Mouse (Mus musculus): Measurements from ENCODE around the gene Vwa2. TPM values are rescaled to one million over a fixed set of nuclear protein-coding genes. Genes with fewer than 3 reads are reported as not detected.

The Vwa2 gene
- polyA plus RNA-seq, 1 experiment: 1.6 TPM

- Histone ChIP-seq H3K9ac (ENCODE audit: low read depth, poor library complexity, severe bottlenecking) (no peak overlapping the region), H3K4me3 (ENCODE audit: low read depth, low read length) (no peak overlapping the region), H3K9me3 (replicated peaks; ENCODE audit: control insufficient read depth, insufficient read depth, low read length, poor library complexity, severe bottlenecking) (no peaks in the 10 kb centered on the region), H3K27me3 (ENCODE audit: control insufficient read depth, insufficient read depth, low read length, poor library complexity, severe bottlenecking) (no peaks in the 10 kb centered on the region), H3K36me3 (ENCODE audit: control insufficient read depth, insufficient read depth, low read length, poor library complexity, severe bottlenecking) (no peaks in the 10 kb centered on the region), H3K27ac (ENCODE audit: insufficient read depth, low read length) (no peak overlapping the region), H3K4me1 (ENCODE audit: control insufficient read depth, insufficient read depth, low read length) (peaks cover 1% of the 10 kb centered on the region)
- TF ChIP-seq POLR2A (IDR thresholded peaks at IDR 0.05; ENCODE audit: insufficient read depth, low read length): no peak
- no peak for TF ChIP-seq CTCF (IDR thresholded peaks at IDR 0.05; ENCODE audit: low read depth, low read length)
- TF ChIP-seq EP300 (IDR thresholded peaks at IDR 0.05; ENCODE audit: insufficient read depth, low read depth, low read length): no peak
Measured at GRCm38 (mm10) chr19:56945621-56946020, 71.6 kb downstream of the Vwa2 start.

- no peaks in the 10 kb centered on the region for H3K36me3 ChIP-seq (ENCODE audit: control insufficient read depth, insufficient read depth, low read length, poor library complexity, severe bottlenecking)
- no peaks in the 10 kb centered on the region for H3K27me3 ChIP-seq (ENCODE audit: control insufficient read depth, insufficient read depth, low read length, poor library complexity, severe bottlenecking)
- H3K9ac ChIP-seq (ENCODE audit: low read depth, poor library complexity, severe bottlenecking): no peak overlapping the region
- H3K4me1 ChIP-seq (ENCODE audit: control insufficient read depth, insufficient read depth, low read length): peaks cover 1% of the 10 kb centered on the region
- TF ChIP-seq POLR2A (IDR thresholded peaks at IDR 0.05; ENCODE audit: insufficient read depth, low read length) (no peak), CTCF (IDR thresholded peaks at IDR 0.05; ENCODE audit: low read depth, low read length) (no peak), EP300 (IDR thresholded peaks at IDR 0.05; ENCODE audit: insufficient read depth, low read depth, low read length) (no peak)
- no peak overlapping the region for H3K4me3 ChIP-seq (ENCODE audit: low read depth, low read length)
- no peaks in the 10 kb centered on the region for H3K9me3 ChIP-seq (replicated peaks; ENCODE audit: control insufficient read depth, insufficient read depth, low read length, poor library complexity, severe bottlenecking)
- H3K27ac ChIP-seq (ENCODE audit: insufficient read depth, low read length): no peak overlapping the region
Measured at GRCm38 (mm10) chr19:56946277-56946676, 72.2 kb downstream of the Vwa2 start.

GRCm38 (mm10) chr19:56946727-56947126 lies 72.7 kb downstream of the Vwa2 start:
- TF ChIP-seq POLR2A (IDR thresholded peaks at IDR 0.05; ENCODE audit: insufficient read depth, low read length) (no peak), EP300 (IDR thresholded peaks at IDR 0.05; ENCODE audit: insufficient read depth, low read depth, low read length) (no peak), CTCF (IDR thresholded peaks at IDR 0.05; ENCODE audit: low read depth, low read length) (no peak)
- H3K27ac ChIP-seq (ENCODE audit: insufficient read depth, low read length): no peak overlapping the region
- H3K4me1 ChIP-seq (ENCODE audit: control insufficient read depth, insufficient read depth, low read length): peaks cover 1% of the 10 kb centered on the region
- no peak overlapping the region for H3K9ac ChIP-seq (ENCODE audit: low read depth, poor library complexity, severe bottlenecking)
- H3K9me3 ChIP-seq (replicated peaks; ENCODE audit: control insufficient read depth, insufficient read depth, low read length, poor library complexity, severe bottlenecking): no peaks in the 10 kb centered on the region
- H3K36me3 ChIP-seq (ENCODE audit: control insufficient read depth, insufficient read depth, low read length, poor library complexity, severe bottlenecking): no peaks in the 10 kb centered on the region
- H3K27me3 ChIP-seq (ENCODE audit: control insufficient read depth, insufficient read depth, low read length, poor library complexity, severe bottlenecking): no peaks in the 10 kb centered on the region
- H3K4me3 ChIP-seq (ENCODE audit: low read depth, low read length): no peak overlapping the region

GRCm38 (mm10) chr19:56947971-56948610 lies 74.0 kb downstream of the Vwa2 start:
- no peak for TF ChIP-seq EP300 (IDR thresholded peaks at IDR 0.05; ENCODE audit: insufficient read depth, low read depth, low read length)
- TF ChIP-seq CTCF (IDR thresholded peaks at IDR 0.05; ENCODE audit: low read depth, low read length): no peak
- TF ChIP-seq POLR2A (IDR thresholded peaks at IDR 0.05; ENCODE audit: insufficient read depth, low read length): no peak
- no peak overlapping the region for H3K9ac ChIP-seq (ENCODE audit: low read depth, poor library complexity, severe bottlenecking)
- H3K4me3 ChIP-seq (ENCODE audit: low read depth, low read length): no peak overlapping the region
- H3K27me3 ChIP-seq (ENCODE audit: control insufficient read depth, insufficient read depth, low read length, poor library complexity, severe bottlenecking): no peaks in the 10 kb centered on the region
- H3K9me3 ChIP-seq (replicated peaks; ENCODE audit: control insufficient read depth, insufficient read depth, low read length, poor library complexity, severe bottlenecking): no peaks in the 10 kb centered on the region
- no peak overlapping the region for H3K27ac ChIP-seq (ENCODE audit: insufficient read depth, low read length)
- H3K36me3 ChIP-seq (ENCODE audit: control insufficient read depth, insufficient read depth, low read length, poor library complexity, severe bottlenecking): no peaks in the 10 kb centered on the region
- H3K4me1 ChIP-seq (ENCODE audit: control insufficient read depth, insufficient read depth, low read length): peaks cover 1% of the 10 kb centered on the region

GRCm38 (mm10) chr19:56949868-56950267 lies 75.8 kb downstream of the Vwa2 start:
- Histone ChIP-seq H3K9me3 (replicated peaks; ENCODE audit: control insufficient read depth, insufficient read depth, low read length, poor library complexity, severe bottlenecking) (no peaks in the 10 kb centered on the region), H3K9ac (ENCODE audit: low read depth, poor library complexity, severe bottlenecking) (no peak overlapping the region)

GRCm38 (mm10) chr19:56950818-56951217 lies 76.8 kb downstream of the Vwa2 start:
- Histone ChIP-seq H3K27me3 (ENCODE audit: control insufficient read depth, insufficient read depth, low read length, poor library complexity, severe bottlenecking) (no peaks in the 10 kb centered on the region), H3K4me1 (ENCODE audit: control insufficient read depth, insufficient read depth, low read length) (no peaks in the 10 kb centered on the region), H3K9ac (ENCODE audit: low read depth, poor library complexity, severe bottlenecking) (no peak overlapping the region), H3K9me3 (replicated peaks; ENCODE audit: control insufficient read depth, insufficient read depth, low read length, poor library complexity, severe bottlenecking) (no peaks in the 10 kb centered on the region), H3K36me3 (ENCODE audit: control insufficient read depth, insufficient read depth, low read length, poor library complexity, severe bottlenecking) (no peaks in the 10 kb centered on the region), H3K27ac (ENCODE audit: insufficient read depth, low read length) (no peak overlapping the region), H3K4me3 (ENCODE audit: low read depth, low read length) (no peak overlapping the region)
- TF ChIP-seq EP300 (IDR thresholded peaks at IDR 0.05; ENCODE audit: insufficient read depth, low read depth, low read length) (no peak), CTCF (IDR thresholded peaks at IDR 0.05; ENCODE audit: low read depth, low read length) (no peak), POLR2A (IDR thresholded peaks at IDR 0.05; ENCODE audit: insufficient read depth, low read length) (no peak)

More at GRCm38 (mm10) chr19:56949868-56950267, 75.8 kb downstream of the Vwa2 start:
- no peak for TF ChIP-seq EP300 (IDR thresholded peaks at IDR 0.05; ENCODE audit: insufficient read depth, low read depth, low read length)
- no peak for TF ChIP-seq POLR2A (IDR thresholded peaks at IDR 0.05; ENCODE audit: insufficient read depth, low read length)
- TF ChIP-seq CTCF (IDR thresholded peaks at IDR 0.05; ENCODE audit: low read depth, low read length): no peak
- Histone ChIP-seq H3K27ac (ENCODE audit: insufficient read depth, low read length) (no peak overlapping the region), H3K36me3 (ENCODE audit: control insufficient read depth, insufficient read depth, low read length, poor library complexity, severe bottlenecking) (no peaks in the 10 kb centered on the region), H3K27me3 (ENCODE audit: control insufficient read depth, insufficient read depth, low read length, poor library complexity, severe bottlenecking) (no peaks in the 10 kb centered on the region), H3K4me1 (ENCODE audit: control insufficient read depth, insufficient read depth, low read length) (no peaks in the 10 kb centered on the region), H3K4me3 (ENCODE audit: low read depth, low read length) (no peak overlapping the region)
